Mouse (Mus musculus) CH12.LX (cell line): ENCODE measurements around the gene Rsph4a. TPM values are rescaled to one million over a fixed set of nuclear protein-coding genes. Genes with fewer than 3 reads are reported as not detected.

Experiments used
- DNase-seq: peaks from one replicate; pipeline ENCODE4 v3.0.0-alpha.2; 2013; ENCODE audit errors: extremely low read depth
- H3K27ac ChIP-seq: 2 replicates; pipeline ENCODE4 v1.5.1; 2012; ENCODE audit warnings: low read depth, mild to moderate bottlenecking, control low read depth, moderate library complexity; ENCODE audit not compliant: insufficient read depth
- H3K27me3 ChIP-seq: replicated peaks from 2 replicates; pipeline ENCODE3; 2012; ENCODE audit warnings: inconsistent platforms
- H3K36me3 ChIP-seq, 2 experiments: replicated peaks in 1 of 2; 2 replicates each; pipeline versions ENCODE3 to v1.6.1; 2012; ENCODE audit warnings: inconsistent platforms in 1 of 2, low read length in 1 of 2, mild to moderate bottlenecking in 1 of 2, mixed read lengths in 1 of 2, moderate library complexity in 1 of 2; ENCODE audit not compliant: control insufficient read depth in 1 of 2, insufficient read depth in 1 of 2
- H3K4me1 ChIP-seq, 2 experiments: 2 replicates each; pipeline ENCODE4 v1.6.1; 2012; ENCODE audit warnings: inconsistent platforms in 1 of 2, moderate library complexity in 1 of 2; ENCODE audit not compliant: insufficient read depth in 2 of 2, control insufficient read depth in 1 of 2
- H3K4me2 ChIP-seq: 2 replicates; pipeline ENCODE4 v1.6.1; 2012; ENCODE audit warnings: low read depth, mild to moderate bottlenecking, control low read depth; ENCODE audit not compliant: poor library complexity, insufficient read depth, severe bottlenecking
- H3K4me3 ChIP-seq, 3 experiments: fragments of 150-350 bp in 1 of 3; sonication (generic) in 1 of 3; replicated peaks in 1 of 3; 2 replicates each; pipeline versions ENCODE3 to v1.5.1; 2011 to 2012; ENCODE audit warnings: low read depth in 2 of 3, low read length in 2 of 3, mild to moderate bottlenecking in 2 of 3, moderate library complexity in 2 of 3, control low read depth in 1 of 3, improper control_type of control experiment in 1 of 3, inconsistent platforms in 1 of 3, mixed read lengths in 1 of 3; ENCODE audit not compliant: poor library complexity in 1 of 3
- H3K79me2 ChIP-seq: replicated peaks from 2 replicates; pipeline ENCODE4 v1.6.1; 2012; ENCODE audit warnings: mild to moderate bottlenecking, moderate library complexity; ENCODE audit not compliant: control insufficient read depth, poor library complexity, insufficient read depth, severe bottlenecking; ENCODE audit errors: extremely low read depth
- H3K9ac ChIP-seq: 2 replicates; pipeline ENCODE4 v1.6.1; 2012; ENCODE audit warnings: low read depth, mild to moderate bottlenecking, control low read depth, moderate library complexity; ENCODE audit not compliant: insufficient read depth
- H3K9me3 ChIP-seq: replicated peaks from 2 replicates; pipeline ENCODE3; 2012; ENCODE audit warnings: low read length, inconsistent platforms, mixed read lengths
- CTCF ChIP-seq, 2 experiments: IDR thresholded peaks in 1 of 2; conservative IDR thresholded peaks in 1 of 2; 2 replicates each; pipeline ENCODE4 v1.5.1; 2011 to 2012; ENCODE audit warnings: low read depth in 2 of 2, low read length in 2 of 2, improper control_type of control experiment in 1 of 2, inconsistent platforms in 1 of 2, mild to moderate bottlenecking in 1 of 2, moderate library complexity in 1 of 2
- ZNF384 ChIP-seq: IDR thresholded peaks from 2 replicates; pipeline ENCODE4 v1.6.1; 2012; ENCODE audit warnings: low read depth, low read length, improper control_type of control experiment, inconsistent platforms
- dilution Hi-C: fragments of 300-500 bp; cut with MboI; formaldehyde crosslinking; loops from 2 replicates; pipeline ENCODE4 v1.14.3; 2020; ENCODE audit warnings: low sequenced_read_pairs; ENCODE audit not compliant: extremely low pct_unique_long_range_greater_than_20kb, extremely low pct_ligation_motif_present
- in situ Hi-C: fragments of 300-500 bp; cut with MboI; formaldehyde crosslinking; loops from 3 replicates; pipeline ENCODE4 v1.14.3; 2019; ENCODE audit warnings: low sequenced_read_pairs, low pct_ligation_motif_present, low pct_unique_long_range_greater_than_20kb, mixed read lengths
- polyA plus RNA-seq: library from polyadenylated mRNA; unstranded; fragments of >175 nt; gene quantifications from 2 replicates; pipeline ENCODE4 v1.2.1, GENCODE M21; 2012; ENCODE audit warnings: low read depth; ENCODE audit not compliant: insufficient read length
- total RNA-seq, 2 experiments: library from RNA; depleted of rRNA; stranded (reverse); fragments of 300-350 nt in 1 of 2; fragments of >200 nt in 1 of 2; gene quantifications; 2 replicates each; pipeline ENCODE4 v1.2.3; 2012 to 2014

Rsph4a gene
- total and polyA plus RNA-seq, 3 experiments: not detected

GRCm38 (mm10) chr10:33952509-33952908 is 47.6 kb downstream of the Rsph4a start:
- H3K27ac ChIP-seq: no peak overlapping the region
- TF ChIP-seq CTCF (conservative IDR thresholded peaks at IDR 0.05 in 1 of 2, IDR thresholded peaks at IDR 0.05 in 1 of 2; ENCODE audit: low read depth in 2 of 2, low read length in 2 of 2) (no peak), ZNF384 (peak; percentile 92)
- TF ChIP-seq, all 38 proteins: peak for 1
- Histone ChIP-seq H3K27me3 (no peaks in the 10 kb centered on the region), H3K36me3 (peaks cover 4 to 16% of the 10 kb centered on the region in 2 experiments), H3K4me2 (no peak overlapping the region), H3K4me1 (peaks cover 0 to 31% of the 10 kb centered on the region in 2 experiments; a peak in 2 of 4 replicates), H3K9me3 (no peaks in the 10 kb centered on the region), H3K9ac (no peak overlapping the region), H3K4me3 (no peak overlapping the region), H3K79me2 (peaks cover 25% of the 10 kb centered on the region)
- in situ Hi-C loops (no loop called here), dilution Hi-C loops (no loop called here)
- no peak for DNase-seq

Other genes starting within 250 kb of the Rsph4a start
- gene Sult3a2, start 118.4 kb upstream of the Rsph4a start, total RNA-seq (2012; rRNA removed): not detected in 2 replicates
- gene Sult3a2, start 118.4 kb upstream of the Rsph4a start, total RNA-seq (2014; rRNA removed): not detected in 2 replicates
- not detected in 2 replicates for gene Sult3a2, start 118.4 kb upstream of the Rsph4a start, polyA plus RNA-seq
- not detected in 2 replicates for gene Sult3a1, start 47.4 kb upstream of the Rsph4a start, total RNA-seq (2012; rRNA removed)
- gene Sult3a1, start 47.4 kb upstream of the Rsph4a start, total RNA-seq (2014; rRNA removed): not detected in 2 replicates
- not detected in 2 replicates for gene Sult3a1, start 47.4 kb upstream of the Rsph4a start, polyA plus RNA-seq
- 12.2 and 14.6 TPM in 2 replicates for gene Zup1, start 46.2 kb downstream of the Rsph4a start, total RNA-seq (2012; rRNA removed)
- 21.7 and 23.5 TPM in 2 replicates for gene Zup1, start 46.2 kb downstream of the Rsph4a start, total RNA-seq (2014; rRNA removed)
- gene Zup1, start 46.2 kb downstream of the Rsph4a start, polyA plus RNA-seq: 12.1 and 14.3 TPM in 2 replicates
- 186 and 204 TPM in 2 replicates for gene Rwdd1, start 114.5 kb downstream of the Rsph4a start, total RNA-seq (2012; rRNA removed)
- 293 and 321 TPM in 2 replicates for gene Rwdd1, start 114.5 kb downstream of the Rsph4a start, total RNA-seq (2014; rRNA removed)
- 235 and 269 TPM in 2 replicates for gene Rwdd1, start 114.5 kb downstream of the Rsph4a start, polyA plus RNA-seq
- gene Trappc3l, start 132.5 kb downstream of the Rsph4a start, total RNA-seq (2012; rRNA removed): not detected in 2 replicates
- gene Trappc3l, start 132.5 kb downstream of the Rsph4a start, total RNA-seq (2014; rRNA removed): not detected in 2 replicates
- not detected in 2 replicates for gene Trappc3l, start 132.5 kb downstream of the Rsph4a start, polyA plus RNA-seq
- 0.04 TPM in 1 of 2 replicates, not detected in the other for gene Calhm4, start 139.2 kb downstream of the Rsph4a start, total RNA-seq (2012; rRNA removed)
- gene Calhm4, start 139.2 kb downstream of the Rsph4a start, total RNA-seq (2014; rRNA removed): not detected in 2 replicates
- not detected in 2 replicates for gene Calhm4, start 139.2 kb downstream of the Rsph4a start, polyA plus RNA-seq
- 0.04 TPM in 1 of 2 replicates, not detected in the other for gene Calhm5, start 191.4 kb downstream of the Rsph4a start, total RNA-seq (2012; rRNA removed)
- 0.28 TPM in 2 replicates for gene Calhm5, start 191.4 kb downstream of the Rsph4a start, total RNA-seq (2014; rRNA removed)
- 0.05 and 0.09 TPM in 2 replicates for gene Calhm5, start 191.4 kb downstream of the Rsph4a start, polyA plus RNA-seq
- 0.17 and 0.21 TPM in 2 replicates for gene Calhm6, start 222.9 kb downstream of the Rsph4a start, total RNA-seq (2012; rRNA removed)
- 0.38 and 0.58 TPM in 2 replicates for gene Calhm6, start 222.9 kb downstream of the Rsph4a start, total RNA-seq (2014; rRNA removed)
- 0.29 and 0.30 TPM in 2 replicates for gene Calhm6, start 222.9 kb downstream of the Rsph4a start, polyA plus RNA-seq